Mouse (Mus musculus) C2C12 (cell line): ENCODE results near the gene Scnn1g. TPM values are rescaled to one million over a fixed set of nuclear protein-coding genes. Genes with fewer than 3 reads are reported as not detected.

Experiments
- H3K27me3 ChIP-seq: one replicate; pipeline ENCODE4 v1.6.1; 2011; ENCODE audit not compliant: control insufficient read depth, insufficient read depth, insufficient read length
- H3K36me3 ChIP-seq: one replicate; pipeline ENCODE4 v1.6.1; 2011; ENCODE audit not compliant: control insufficient read depth, insufficient read depth
- H3K4me3 ChIP-seq: one replicate; pipeline ENCODE4 v1.5.1; 2011; ENCODE audit warnings: mild to moderate bottlenecking, control low read depth; ENCODE audit not compliant: poor library complexity, insufficient read depth, severe bottlenecking
- H3K79me2 ChIP-seq: one replicate; pipeline ENCODE4 v1.6.1; 2011; ENCODE audit not compliant: control insufficient read depth, insufficient read depth
- H3K79me3 ChIP-seq: one replicate; pipeline ENCODE4 v1.6.1; 2011; ENCODE audit warnings: low read depth, control low read depth
- H3ac ChIP-seq: one replicate; pipeline ENCODE3; 2011; ENCODE audit warnings: low read depth; ENCODE audit not compliant: control insufficient read depth, insufficient read length
- CEBPB ChIP-seq: IDR thresholded peaks from one replicate; pipeline ENCODE4 v1.6.1; 2011; ENCODE audit warnings: low read depth, mild to moderate bottlenecking, control low read depth, moderate library complexity
- CTCF ChIP-seq: IDR thresholded peaks from one replicate; pipeline ENCODE4 v1.5.1; 2011; ENCODE audit not compliant: control insufficient read depth, insufficient read depth, insufficient read length
- FOSL1 ChIP-seq: IDR thresholded peaks from one replicate; pipeline ENCODE4 v1.8.0; 2011; ENCODE audit warnings: mild to moderate bottlenecking, low read length; ENCODE audit not compliant: poor library complexity, insufficient read depth, severe bottlenecking
- MAX ChIP-seq: IDR thresholded peaks from one replicate; pipeline ENCODE4 v1.6.1; 2011; ENCODE audit warnings: mild to moderate bottlenecking, control low read depth
- MYOD1 ChIP-seq: IDR thresholded peaks from one replicate; pipeline ENCODE4 v1.6.1; 2011; ENCODE audit warnings: low read depth; ENCODE audit not compliant: control insufficient read depth, insufficient read length
- MYOG ChIP-seq: IDR thresholded peaks from one replicate; pipeline ENCODE4 v1.6.1; 2011; ENCODE audit not compliant: control insufficient read depth, insufficient read length; ENCODE audit errors: extremely low read depth
- USF1 ChIP-seq: IDR thresholded peaks from one replicate; pipeline ENCODE4 v1.6.1; 2011; ENCODE audit warnings: low read depth, mild to moderate bottlenecking, control low read depth, moderate library complexity
- polyA plus RNA-seq: library from polyadenylated mRNA; unstranded; fragments of >200 nt; fragmentation: generic; extraction: Trizol; gene quantifications from one replicate; pipeline ENCODE4 v1.2.1, GENCODE M21; 2012; ENCODE audit warnings: missing spikeins

Gene Scnn1g
- polyA plus RNA-seq, 1 experiment: not detected

GRCm38 (mm10) chr7:121697574-121697973 is 36.7 kb upstream of the Scnn1g start:
- H3K79me2 ChIP-seq: peaks cover 100% of the 10 kb centered on the region
- no peaks in the 10 kb centered on the region for H3K27me3 ChIP-seq
- TF ChIP-seq CEBPB: no peak
- no peak for TF ChIP-seq MYOG
- no peak for TF ChIP-seq MYOD1
- TF ChIP-seq USF1: no peak
- TF ChIP-seq FOSL1: no peak
- TF ChIP-seq MAX: no peak
- no peak for TF ChIP-seq CTCF
- H3ac ChIP-seq: no peak overlapping the region
- peaks cover 85% of the 10 kb centered on the region for H3K79me3 ChIP-seq
- H3K36me3 ChIP-seq: peaks cover 4% of the 10 kb centered on the region
- no peak overlapping the region for H3K4me3 ChIP-seq

DNA sequence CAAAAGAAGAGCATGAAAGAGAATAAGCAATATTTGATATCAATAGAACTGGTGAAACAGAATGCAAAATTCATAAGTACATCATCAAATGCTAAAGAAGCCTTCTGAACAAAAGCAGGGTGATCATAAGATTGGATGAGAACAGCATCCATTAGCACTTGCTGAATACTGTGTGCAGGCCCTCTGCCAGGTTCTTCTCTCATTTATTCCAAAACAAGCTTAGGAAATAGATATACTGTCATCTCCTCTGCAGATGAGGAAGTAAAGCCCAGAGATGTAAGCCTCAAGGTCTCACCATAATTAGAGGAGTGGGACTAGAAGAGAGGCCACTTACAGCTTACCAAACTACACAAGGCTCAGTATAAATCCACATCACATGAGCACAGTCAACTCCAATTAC is 35.1 kb upstream of the Scnn1g start:
- H3ac ChIP-seq: no peak overlapping the region
- peaks cover 89% of the 10 kb centered on the region for H3K79me3 ChIP-seq
- no peak for TF ChIP-seq MYOG
- no peak for TF ChIP-seq MAX
- no peak for TF ChIP-seq USF1
- no peak for TF ChIP-seq CEBPB
- no peaks in the 10 kb centered on the region for H3K27me3 ChIP-seq
- peaks cover 4% of the 10 kb centered on the region for H3K36me3 ChIP-seq
- H3K4me3 ChIP-seq: no peak overlapping the region
- H3K79me2 ChIP-seq: peaks cover 100% of the 10 kb centered on the region

DNA sequence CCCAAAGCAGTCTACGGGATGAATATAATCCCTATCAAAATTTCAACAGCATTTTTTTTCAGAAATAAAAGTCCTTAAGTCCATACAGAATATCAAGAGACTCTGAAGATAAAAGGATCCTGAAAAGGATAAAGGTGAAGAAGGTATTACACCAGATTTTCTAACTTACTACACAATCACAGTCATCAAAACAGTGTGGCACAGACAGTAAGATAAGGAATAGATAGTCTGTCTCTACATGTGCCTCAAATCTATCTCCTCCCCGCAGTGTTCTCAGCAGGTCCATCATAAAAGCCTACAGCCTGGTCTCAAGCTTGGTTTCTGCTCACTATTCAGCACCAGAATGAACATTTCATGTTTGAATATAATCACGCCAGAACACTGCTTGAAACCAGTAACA is 33.8 kb upstream of the Scnn1g start:
- Histone ChIP-seq H3ac (no peak overlapping the region), H3K79me2 (peaks cover 100% of the 10 kb centered on the region), H3K36me3 (peaks cover 4% of the 10 kb centered on the region), H3K27me3 (no peaks in the 10 kb centered on the region), H3K79me3 (peaks cover 89% of the 10 kb centered on the region), H3K4me3 (no peak overlapping the region)
- TF ChIP-seq CTCF (no peak), CEBPB (no peak)

DNA sequence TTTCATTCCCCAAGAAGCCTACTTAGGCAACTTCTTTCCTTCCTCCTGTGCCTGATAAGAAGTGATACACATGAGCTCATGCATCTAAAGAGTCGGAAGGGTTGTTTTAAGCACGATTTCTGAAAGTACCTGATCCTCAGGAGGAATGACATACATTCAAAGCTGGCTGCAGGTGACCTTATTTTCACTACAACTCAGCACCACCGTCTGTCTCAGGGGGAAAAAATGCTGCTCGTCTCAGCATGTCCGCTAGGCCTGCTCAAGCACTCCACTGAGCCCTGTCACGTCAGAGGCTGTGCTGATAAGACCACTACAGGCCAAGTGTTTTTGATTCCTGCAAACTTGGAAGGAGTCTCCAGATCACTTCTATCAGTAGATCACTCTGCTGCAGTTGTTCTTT is 32.3 kb upstream of the Scnn1g start:
- TF ChIP-seq USF1: no peak
- TF ChIP-seq CTCF: no peak
- TF ChIP-seq CEBPB: no peak
- no peak for TF ChIP-seq MYOG
- TF ChIP-seq FOSL1: no peak
- TF ChIP-seq MAX: no peak
- TF ChIP-seq MYOD1: no peak

GRCm38 (mm10) chr7:121705051-121705450 is 29.2 kb upstream of the Scnn1g start:
- H3K79me3 ChIP-seq: peaks cover 64% of the 10 kb centered on the region
- no peaks in the 10 kb centered on the region for H3K27me3 ChIP-seq
- H3K36me3 ChIP-seq: peaks cover 4% of the 10 kb centered on the region
- H3K4me3 ChIP-seq: no peak overlapping the region
- H3ac ChIP-seq: no peak overlapping the region
- TF ChIP-seq MYOG: no peak
- TF ChIP-seq CTCF: no peak
- no peak for TF ChIP-seq MAX
- TF ChIP-seq FOSL1: no peak
- no peak for TF ChIP-seq MYOD1
- no peak for TF ChIP-seq CEBPB
- no peak for TF ChIP-seq USF1
- H3K79me2 ChIP-seq: peaks cover 69% of the 10 kb centered on the region

More for the DNA sequence above, 32.3 kb upstream of the Scnn1g start:
- Histone ChIP-seq H3ac (no peak overlapping the region), H3K36me3 (peaks cover 4% of the 10 kb centered on the region), H3K79me2 (peaks cover 99% of the 10 kb centered on the region), H3K4me3 (no peak overlapping the region), H3K79me3 (peaks cover 87% of the 10 kb centered on the region), H3K27me3 (no peaks in the 10 kb centered on the region)

GRCm38 (mm10) chr7:121706411-121707072 is 27.7 kb upstream of the Scnn1g start:
- Histone ChIP-seq H3K79me2 (peaks cover 54% of the 10 kb centered on the region), H3K27me3 (no peaks in the 10 kb centered on the region), H3K79me3 (peaks cover 49% of the 10 kb centered on the region), H3K36me3 (peaks cover 4% of the 10 kb centered on the region), H3K4me3 (peak overlapping the region; percentile 64), H3ac (peak overlapping the region; percentile 92)
- TF ChIP-seq MAX (no peak), USF1 (no peak), MYOD1 (no peak), CTCF (no peak), FOSL1 (no peak), CEBPB (no peak), MYOG (no peak)
